Mouse (Mus musculus): ENCODE data around the gene 4930550L24Rik. TPM values are rescaled to one million over a fixed set of nuclear protein-coding genes. Genes with fewer than 3 reads are reported as not detected.

4930550L24Rik gene
- 0.06 TPM in 1 of 2 replicates, not detected in the other for polyA plus RNA-seq (2015; fragmentation: Nextera tagmentation; extraction: Ambion mirVana)

DNA sequence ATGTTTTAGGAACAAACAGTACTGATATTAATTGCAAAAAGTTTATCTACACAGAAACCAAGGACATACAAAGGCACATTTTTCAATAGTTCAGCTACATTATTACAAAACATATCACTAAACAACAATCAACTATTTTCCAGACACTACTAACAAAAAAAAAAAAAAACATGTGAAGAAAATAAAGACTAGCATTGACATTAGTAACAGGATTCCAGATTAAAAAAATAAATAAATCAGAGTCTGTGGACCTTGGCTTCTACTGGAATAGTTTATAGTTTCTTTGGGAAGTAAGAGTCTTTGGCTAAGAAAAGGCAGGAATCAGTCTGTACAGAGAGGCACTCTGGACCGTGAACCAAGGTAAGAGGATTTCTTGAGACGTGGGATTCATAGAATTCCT is at the start of gene 4930550L24Rik:
TSS of gene 4930550L24Rik (plus strand) at position 301 of the 400 bp plus-strand sequence.
- 42% methylated on average over 2 of the region's 2 CpGs for WGBS (ENCODE audit: insufficient replicate concordance)

DNA sequence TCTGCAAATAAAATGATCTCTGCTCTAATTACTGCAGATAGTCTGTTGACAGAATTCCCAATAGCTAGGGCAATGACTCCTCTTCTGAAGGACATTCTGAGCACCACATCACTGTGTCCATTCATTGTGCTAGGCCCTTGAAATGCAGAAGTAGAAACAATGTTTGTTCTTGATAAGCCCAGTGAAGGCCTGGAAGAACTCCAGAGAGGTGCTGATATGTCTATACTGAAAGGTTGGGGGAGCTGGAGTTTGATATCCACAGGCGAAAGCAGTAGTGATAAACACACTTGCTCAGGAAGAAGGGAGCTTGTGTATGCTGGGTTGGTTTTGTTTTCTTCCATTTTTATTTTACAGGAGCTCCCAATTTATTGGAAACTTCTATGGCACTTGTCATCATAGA is 8.4 kb upstream of the 4930550L24Rik start:
- Histone ChIP-seq H3K4me3 (ENCODE audit: low read depth, low read length) (no peak overlapping the region), H3K9me3 (replicated peaks; ENCODE audit: control insufficient read depth, low read length) (no peaks in the 10 kb centered on the region), H3K36me3 (ENCODE audit: control insufficient read depth, insufficient read depth) (no peaks in the 10 kb centered on the region), H3K27me3 (ENCODE audit: control insufficient read depth, insufficient read depth, low read depth, low read length) (no peaks in the 10 kb centered on the region), H3K4me2 (ENCODE audit: low read depth, low read length) (no peak overlapping the region), H3K9ac (ENCODE audit: low read depth, low read length) (no peak overlapping the region), H3K27ac (ENCODE audit: low read length) (no peak overlapping the region), H3K4me1 (ENCODE audit: control insufficient read depth, low read depth, low read length) (no peaks in the 10 kb centered on the region)
- ATAC-seq (ENCODE audit: low read depth), result no peak
- 40% methylated on average over 1 of the region's 1 CpGs for WGBS (ENCODE audit: insufficient replicate concordance)

More for the DNA sequence above, at the start of gene 4930550L24Rik:
- Histone ChIP-seq H3K4me2 (ENCODE audit: low read depth, low read length) (no peak within 1 kb of the TSS), H3K4me1 (ENCODE audit: control insufficient read depth, low read depth, low read length) (no peaks in the 10 kb centered on the region), H3K9ac (ENCODE audit: low read depth, low read length) (no peak within 1 kb of the TSS), H3K27ac (ENCODE audit: low read length) (no peak within 1 kb of the TSS), H3K4me3 (ENCODE audit: low read depth, low read length) (no peak within 1 kb of the TSS), H3K27me3 (ENCODE audit: control insufficient read depth, insufficient read depth, low read depth, low read length) (no peaks in the 10 kb centered on the region), H3K9me3 (replicated peaks; ENCODE audit: control insufficient read depth, low read length) (no peaks in the 10 kb centered on the region), H3K36me3 (ENCODE audit: control insufficient read depth, insufficient read depth) (no peaks in the 10 kb centered on the region)
- ATAC-seq (ENCODE audit: low read depth), result no peak

DNA sequence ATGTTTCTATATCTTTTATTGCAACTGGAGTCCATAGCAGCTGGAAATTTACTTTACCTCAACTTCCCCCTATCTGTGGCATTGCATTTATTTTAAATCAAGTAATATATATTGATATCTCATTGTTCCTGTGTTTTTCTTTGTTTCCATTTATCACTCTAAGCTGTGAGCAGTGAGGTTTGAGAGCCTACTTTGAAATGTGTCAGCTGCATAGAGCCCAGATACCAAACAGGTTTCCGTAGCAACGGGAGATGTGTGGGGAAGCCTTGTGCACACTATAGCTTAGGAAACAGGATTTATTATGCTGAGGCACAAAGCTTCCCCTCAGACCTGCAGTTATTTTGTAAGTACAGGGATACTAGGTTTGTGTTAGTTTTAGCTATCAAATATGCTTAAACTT is 58.8 kb downstream of the 4930550L24Rik start:
- no peak overlapping the region for H3K4me2 ChIP-seq (ENCODE audit: low read depth, low read length)
- H3K27ac ChIP-seq (ENCODE audit: low read length), result no peak overlapping the region
- H3K27me3 ChIP-seq (ENCODE audit: control insufficient read depth, insufficient read depth, low read depth, low read length), result no peaks in the 10 kb centered on the region
- H3K36me3 ChIP-seq (ENCODE audit: control insufficient read depth, insufficient read depth), result no peaks in the 10 kb centered on the region
- H3K4me3 ChIP-seq (ENCODE audit: low read depth, low read length), result no peak overlapping the region
- no peaks in the 10 kb centered on the region for H3K4me1 ChIP-seq (ENCODE audit: control insufficient read depth, low read depth, low read length)
- no peak for ATAC-seq (ENCODE audit: low read depth)
- H3K9me3 ChIP-seq (replicated peaks; ENCODE audit: control insufficient read depth, low read length), result no peaks in the 10 kb centered on the region
- 82% methylated on average over 2 of the region's 2 CpGs for WGBS (ENCODE audit: insufficient replicate concordance)
- no peak overlapping the region for H3K9ac ChIP-seq (ENCODE audit: low read depth, low read length)
